Mouse (Mus musculus) ES-E14 (cell line): ENCODE results near the gene Pde4dip.

Experiments used
- CHD2 ChIP-seq: IDR thresholded peaks from 2 replicates; pipeline ENCODE4 v1.6.1; 2014; ENCODE audit warnings: mild to moderate bottlenecking, low read depth, low read length, inconsistent platforms
- HCFC1 ChIP-seq: IDR thresholded peaks from 2 replicates; pipeline ENCODE4 v1.6.1; 2012; ENCODE audit warnings: low read length, inconsistent platforms, borderline replicate concordance; ENCODE audit not compliant: insufficient read depth
- MAFK ChIP-seq: IDR thresholded peaks from 2 replicates; pipeline ENCODE4 v1.6.1; 2014; ENCODE audit warnings: mild to moderate bottlenecking, low read depth, low read length, inconsistent platforms; ENCODE audit not compliant: insufficient read depth
- ZC3H11A ChIP-seq: IDR thresholded peaks from 2 replicates; pipeline ENCODE4 v1.6.1; 2012; ENCODE audit warnings: low read depth, mild to moderate bottlenecking, inconsistent platforms, low read length, borderline replicate concordance

- TF ChIP-seq MAFK = no peak
- peak; percentile 73 for TF ChIP-seq HCFC1
- TF ChIP-seq CHD2 = no peak
- no peak for TF ChIP-seq ZC3H11A
Measured at GRCm38 (mm10) chr3:97657655-97658411, 230.7 kb downstream of the Pde4dip start, which contains the start of gene Prkab2.
